Mouse (Mus musculus) erythroblast, embryonic 14.5 days (primary cell): Measurements from ENCODE around the gene AU015836.

ENCODE experiments used
- GATA1 ChIP-seq: IDR thresholded peaks from 2 replicates; pipeline ENCODE4 v1.6.1; 2012; ENCODE audit warnings: low read length, inconsistent platforms, mixed read lengths
- TAL1 ChIP-seq: IDR thresholded peaks from 3 replicates; pipeline ENCODE4 v1.6.1; 2012; ENCODE audit warnings: low read length, inconsistent platforms, mixed read lengths

DNA sequence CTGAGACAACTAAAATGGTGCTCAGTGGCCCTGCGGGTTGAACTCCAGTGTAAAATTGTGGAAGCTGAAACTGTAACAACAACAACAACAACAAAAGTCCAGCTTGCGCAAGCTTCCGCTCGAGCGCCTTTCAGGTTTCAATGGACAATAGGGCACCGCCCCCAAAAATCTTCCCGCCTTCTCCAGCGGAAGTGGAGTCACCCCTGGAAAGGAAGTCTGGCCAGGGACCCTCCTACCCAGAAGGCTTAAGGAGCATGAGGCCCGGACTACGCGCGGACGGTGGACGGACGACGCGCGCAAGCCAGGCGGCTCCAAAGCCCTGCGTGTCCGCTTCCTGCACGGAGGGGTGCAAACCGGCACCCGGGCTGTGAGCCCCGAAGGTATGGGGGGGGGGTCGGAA lies 11.9 kb downstream of the AU015836 start:
- TF ChIP-seq GATA1 = no peak
- TF ChIP-seq TAL1 = no peak
